Mouse (Mus musculus) neural tube, embryonic 15.5 days (tissue): ENCODE results near the gene Pafah1b3. TPM values are rescaled to one million over a fixed set of nuclear protein-coding genes. Genes with fewer than 3 reads are reported as not detected.

ENCODE experiments used
- ATAC-seq: fragments of 200-750 bp; cut with Nextera tagmentation; 2 replicates; pipeline ENCODE4 v1.8.0; 2017; ENCODE audit warnings: mild to moderate bottlenecking, moderate TSS enrichment, moderate library complexity; ENCODE audit not compliant: low FRiP score
- H3K27ac ChIP-seq: fragments of 300-500 bp; sonication (generic); replicated peaks from 2 replicates; pipeline ENCODE4 v1.5.1; 2015; ENCODE audit warnings: mild to moderate bottlenecking, inconsistent platforms
- H3K27me3 ChIP-seq: fragments of 300-500 bp; sonication (generic); replicated peaks from 2 replicates; pipeline ENCODE4 v1.6.1; 2015; ENCODE audit warnings: inconsistent platforms
- H3K36me3 ChIP-seq: fragments of 300-500 bp; sonication (generic); 2 replicates; pipeline ENCODE4 v1.6.1; 2015; ENCODE audit warnings: inconsistent platforms
- H3K4me1 ChIP-seq: fragments of 300-500 bp; sonication (generic); 2 replicates; pipeline ENCODE4 v1.6.1; 2015; ENCODE audit warnings: inconsistent platforms
- H3K4me2 ChIP-seq: fragments of 300-500 bp; sonication (generic); 2 replicates; pipeline ENCODE4 v1.6.1; 2015; ENCODE audit warnings: inconsistent platforms, mild to moderate bottlenecking, moderate library complexity
- H3K4me3 ChIP-seq: fragments of 300-500 bp; sonication (generic); replicated peaks from 2 replicates; pipeline ENCODE4 v1.5.1; 2015; ENCODE audit warnings: mild to moderate bottlenecking, inconsistent platforms
- H3K9ac ChIP-seq: fragments of 300-500 bp; sonication (generic); replicated peaks from 2 replicates; pipeline ENCODE4 v1.6.1; 2015; ENCODE audit warnings: mild to moderate bottlenecking, inconsistent platforms
- H3K9me3 ChIP-seq: fragments of 300-500 bp; sonication (generic); replicated peaks from 2 replicates; pipeline ENCODE4 v1.6.1; 2016; ENCODE audit warnings: inconsistent platforms
- WGBS: fragments of 180-500 bp; shearing (Covaris S2); methylation state at CpG from one replicate; pipeline ENCODE4 v1.1.7; 2015; ENCODE audit warnings: mixed read lengths; 5-methylcytosine and 5-hydroxymethylcytosine counted together
- polyA plus RNA-seq: library from polyadenylated mRNA; unstranded; fragments of >200 nt; fragmentation: Nextera tagmentation; extraction: Ambion mirVana; gene quantifications from 2 replicates; pipeline ENCODE4 v1.2.1, GENCODE M21; 2015

Pafah1b3 gene
- polyA plus RNA-seq, 1 experiment from 2014 or later = 569 TPM

DNA sequence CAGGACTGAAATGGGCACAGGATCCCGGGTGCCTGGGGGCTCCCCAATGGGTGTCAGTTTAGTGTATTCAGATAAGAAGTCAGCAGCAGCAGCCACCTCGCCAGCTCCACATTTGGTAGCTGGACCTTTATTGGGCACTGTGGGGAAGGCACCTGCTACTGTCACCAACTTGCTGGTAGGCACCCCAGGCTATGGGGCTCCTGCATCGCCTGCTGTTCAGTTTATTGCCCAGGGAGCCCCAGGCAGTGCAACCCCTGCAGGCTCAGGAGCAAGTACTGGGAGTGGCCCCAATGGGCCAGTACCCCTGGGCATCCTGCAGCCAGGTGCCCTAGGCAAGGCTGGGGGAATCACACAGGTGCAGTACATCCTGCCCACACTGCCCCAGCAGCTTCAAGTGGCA lies 9.1 kb downstream of the Pafah1b3 start:
- Histone ChIP-seq H3K27ac (no peak overlapping the region), H3K27me3 (no peaks in the 10 kb centered on the region), H3K9me3 (no peaks in the 10 kb centered on the region), H3K36me3 (peaks cover 92% of the 10 kb centered on the region), H3K4me1 (peaks cover 29% of the 10 kb centered on the region), H3K4me2 (no peak overlapping the region), H3K4me3 (no peak overlapping the region), H3K9ac (no peak overlapping the region)
- no peak for ATAC-seq
- 95% methylated on average over 3 of the region's 3 CpGs for WGBS

DNA sequence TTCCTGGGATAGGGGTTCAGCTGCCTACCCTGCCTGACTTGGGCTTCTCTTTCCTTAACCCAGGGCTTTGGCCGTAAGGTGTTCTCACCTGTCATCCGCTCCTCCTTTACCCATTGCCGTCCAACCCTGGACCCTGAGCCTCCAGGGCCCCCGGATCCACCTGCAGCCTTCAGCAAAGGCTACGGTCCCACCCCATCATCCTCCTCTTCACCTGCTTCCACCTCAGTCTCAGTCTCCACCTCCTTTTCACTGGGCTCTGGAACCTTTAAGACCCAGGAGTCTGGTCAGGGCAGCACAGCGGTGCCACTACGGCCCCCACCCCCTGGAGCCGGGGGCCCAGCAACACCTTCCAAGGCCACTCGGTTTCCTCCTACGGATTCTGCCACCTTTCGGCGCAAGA lies 9.8 kb downstream of the Pafah1b3 start:
- H3K4me3 ChIP-seq = no peak overlapping the region
- ATAC-seq = no peak
- H3K9ac ChIP-seq = no peak overlapping the region
- no peaks in the 10 kb centered on the region for H3K27me3 ChIP-seq
- H3K4me1 ChIP-seq = peaks cover 30% of the 10 kb centered on the region
- no peak overlapping the region for H3K27ac ChIP-seq
- no peak overlapping the region for H3K4me2 ChIP-seq
- 97% methylated on average over 12 of the region's 12 CpGs for WGBS
- peaks cover 85% of the 10 kb centered on the region for H3K36me3 ChIP-seq
- no peaks in the 10 kb centered on the region for H3K9me3 ChIP-seq

DNA sequence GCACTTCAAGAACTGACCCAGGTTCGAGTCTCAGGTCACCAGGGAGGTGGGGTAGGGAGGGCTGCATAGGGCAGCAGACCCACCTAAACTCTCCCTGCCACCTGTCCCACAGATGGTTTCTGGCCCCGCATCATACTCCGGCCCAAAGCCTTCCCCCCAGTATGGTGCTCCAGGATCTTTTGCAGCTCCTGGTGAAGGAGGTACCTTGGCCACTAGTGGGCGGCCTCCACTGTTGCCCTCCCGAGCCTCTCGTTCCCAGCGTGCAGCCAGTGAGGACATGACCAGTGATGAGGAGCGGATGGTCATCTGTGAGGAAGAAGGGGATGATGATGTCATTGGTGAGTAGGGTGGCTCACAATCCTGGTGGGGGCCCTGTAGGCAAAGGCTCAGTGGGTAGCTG lies 10.8 kb downstream of the Pafah1b3 start:
- WGBS = 83% methylated on average over 8 of the region's 8 CpGs
- H3K4me2 ChIP-seq = no peak overlapping the region
- no peak overlapping the region for H3K4me3 ChIP-seq
- peaks cover 74% of the 10 kb centered on the region for H3K36me3 ChIP-seq
- no peak for ATAC-seq
- peaks cover 32% of the 10 kb centered on the region for H3K4me1 ChIP-seq
- H3K27ac ChIP-seq = no peak overlapping the region
- no peaks in the 10 kb centered on the region for H3K9me3 ChIP-seq
- no peak overlapping the region for H3K9ac ChIP-seq
- H3K27me3 ChIP-seq = no peaks in the 10 kb centered on the region

DNA sequence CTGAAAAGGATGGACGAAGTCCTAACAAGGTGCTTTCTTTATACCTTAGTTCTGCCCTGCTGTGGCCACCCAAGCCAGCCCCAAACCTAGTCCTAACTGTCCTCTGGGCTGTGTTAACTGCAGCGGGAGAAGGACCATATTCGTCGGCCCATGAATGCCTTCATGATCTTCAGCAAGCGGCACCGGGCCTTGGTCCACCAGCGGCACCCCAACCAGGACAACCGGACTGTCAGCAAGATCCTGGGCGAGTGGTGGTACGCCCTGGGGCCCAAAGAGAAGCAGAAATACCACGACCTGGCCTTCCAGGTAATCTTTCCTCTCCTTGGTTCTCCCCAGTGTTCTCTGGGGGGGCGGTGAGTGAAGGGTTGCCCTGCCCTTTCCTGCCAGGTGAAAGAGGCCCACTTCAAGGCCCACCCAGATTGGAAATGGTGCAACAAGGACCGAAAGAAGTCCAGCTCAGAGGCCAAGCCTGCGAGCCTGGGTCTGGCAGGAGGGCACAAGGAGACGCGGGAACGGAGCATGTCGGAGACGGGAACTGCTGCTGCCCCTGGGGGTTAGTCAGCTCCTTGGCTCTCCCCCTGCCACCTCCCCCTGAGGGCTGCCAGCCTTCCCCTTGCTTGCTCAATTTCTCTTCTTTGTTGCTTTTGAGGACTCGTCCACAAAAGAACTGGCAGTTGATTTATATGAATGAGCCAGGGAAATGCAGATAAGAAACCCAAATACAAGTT lies 12.1 kb downstream of the Pafah1b3 start:
- 81% methylated on average over 20 of the region's 20 CpGs for WGBS
- H3K4me2 ChIP-seq = no peak overlapping the region

DNA sequence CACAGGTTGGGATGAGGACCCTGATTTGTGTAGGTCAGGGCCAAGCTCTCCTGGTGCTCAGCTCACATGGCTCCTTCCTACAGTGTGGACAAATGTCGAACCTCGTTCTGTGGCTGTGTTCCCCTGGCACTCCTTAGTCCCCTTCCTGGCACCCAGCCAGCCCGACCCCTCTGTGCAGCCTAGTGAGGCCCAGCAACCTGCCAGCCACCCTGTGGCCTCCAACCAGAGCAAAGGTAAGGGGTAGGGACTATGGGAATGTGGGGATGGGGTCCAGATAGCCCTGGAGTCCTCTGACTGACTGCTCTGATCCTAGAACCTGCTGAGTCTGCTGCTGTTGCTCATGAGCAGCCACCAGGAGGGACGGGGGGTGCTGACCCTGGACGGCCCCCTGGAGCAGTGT lies 13.0 kb downstream of the Pafah1b3 start:
- Histone ChIP-seq H3K27me3 (no peaks in the 10 kb centered on the region), H3K27ac (peak overlapping the region; percentile 100; the same call in 1 of the 2 replicates), H3K9ac (0 out of 2 replicates have a peak overlapping the region, but pooled peaks have one; percentile 70), H3K4me2 (peak overlapping the region; percentile 78), H3K36me3 (peaks cover 52% of the 10 kb centered on the region), H3K4me1 (peaks cover 46% of the 10 kb centered on the region), H3K4me3 (peak overlapping the region; percentile 67; the same call in 1 of the 2 replicates), H3K9me3 (no peaks in the 10 kb centered on the region)
- no peak for ATAC-seq
- 57% methylated on average over 5 of the region's 5 CpGs for WGBS

More for the DNA sequence above, 12.1 kb downstream of the Pafah1b3 start:
- Histone ChIP-seq H3K9me3 (no peaks in the 10 kb centered on the region), H3K36me3 (peaks cover 61% of the 10 kb centered on the region), H3K4me3 (no peak overlapping the region), H3K27ac (no peak overlapping the region), H3K27me3 (no peaks in the 10 kb centered on the region), H3K4me1 (peaks cover 39% of the 10 kb centered on the region), H3K9ac (0 out of 2 replicates have a peak overlapping the region, but pooled peaks have one; percentile 7)
- no peak for ATAC-seq

DNA sequence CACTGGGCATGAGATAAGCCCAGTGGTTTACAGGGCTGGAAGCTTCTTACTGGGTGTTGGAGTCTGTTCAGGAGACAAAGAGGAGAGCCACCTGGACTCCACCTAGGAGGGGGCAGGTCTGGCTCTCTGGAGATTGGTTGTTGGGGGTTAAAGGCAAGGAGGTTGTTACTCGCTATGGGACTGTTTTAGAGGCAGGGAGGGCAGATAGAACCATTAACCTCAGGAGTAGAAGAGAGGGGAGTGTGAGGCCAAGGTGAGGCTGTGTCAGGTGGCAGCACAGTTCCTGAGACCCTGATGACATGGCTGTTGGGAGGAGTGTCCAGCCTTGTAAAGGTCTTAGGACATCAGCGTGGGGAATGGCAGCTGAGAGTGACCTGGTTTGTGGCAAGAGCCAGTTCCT lies 13.6 kb downstream of the Pafah1b3 start:
- peaks cover 46% of the 10 kb centered on the region for H3K36me3 ChIP-seq
- WGBS = 65% methylated on average over 2 of the region's 2 CpGs
- peak overlapping the region; percentile 78 for H3K4me2 ChIP-seq
- peak overlapping the region; percentile 70 for H3K9ac ChIP-seq
- no peaks in the 10 kb centered on the region for H3K9me3 ChIP-seq
- peak overlapping the region; percentile 100 for H3K27ac ChIP-seq
- ATAC-seq = no peak
- no peaks in the 10 kb centered on the region for H3K27me3 ChIP-seq
- H3K4me1 ChIP-seq = peaks cover 50% of the 10 kb centered on the region
- peak overlapping the region; percentile 67 for H3K4me3 ChIP-seq

DNA sequence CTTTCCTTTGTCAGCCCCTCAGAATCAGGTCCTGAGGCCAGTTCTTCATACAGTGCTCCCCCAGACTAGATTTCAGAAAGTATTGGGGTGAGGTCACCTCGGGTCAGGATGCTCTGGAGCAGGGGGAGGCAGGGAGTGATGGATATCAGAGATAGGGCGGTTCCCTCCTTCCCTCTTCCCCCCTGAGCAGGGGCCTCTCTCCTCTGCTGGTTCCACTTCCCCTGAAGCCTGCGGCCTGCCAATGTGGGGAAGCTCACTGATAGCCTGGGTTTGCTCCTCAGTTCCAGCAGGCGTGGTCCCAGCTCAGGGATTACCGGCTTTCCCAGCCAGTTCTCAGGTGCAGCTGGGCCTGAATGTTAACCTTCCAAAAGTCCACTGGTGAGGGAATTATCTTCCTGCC lies 14.1 kb downstream of the Pafah1b3 start:
- H3K36me3 ChIP-seq = peaks cover 41% of the 10 kb centered on the region
- H3K27me3 ChIP-seq = no peaks in the 10 kb centered on the region
- no peak for ATAC-seq
- H3K9me3 ChIP-seq = no peaks in the 10 kb centered on the region
- 25% methylated on average over 5 of the region's 5 CpGs for WGBS
- peak overlapping the region; percentile 100 for H3K27ac ChIP-seq
- H3K4me1 ChIP-seq = peaks cover 50% of the 10 kb centered on the region
- H3K4me2 ChIP-seq = peak overlapping the region; percentile 78
- H3K4me3 ChIP-seq = peak overlapping the region; percentile 67
- H3K9ac ChIP-seq = peak overlapping the region; percentile 70

DNA sequence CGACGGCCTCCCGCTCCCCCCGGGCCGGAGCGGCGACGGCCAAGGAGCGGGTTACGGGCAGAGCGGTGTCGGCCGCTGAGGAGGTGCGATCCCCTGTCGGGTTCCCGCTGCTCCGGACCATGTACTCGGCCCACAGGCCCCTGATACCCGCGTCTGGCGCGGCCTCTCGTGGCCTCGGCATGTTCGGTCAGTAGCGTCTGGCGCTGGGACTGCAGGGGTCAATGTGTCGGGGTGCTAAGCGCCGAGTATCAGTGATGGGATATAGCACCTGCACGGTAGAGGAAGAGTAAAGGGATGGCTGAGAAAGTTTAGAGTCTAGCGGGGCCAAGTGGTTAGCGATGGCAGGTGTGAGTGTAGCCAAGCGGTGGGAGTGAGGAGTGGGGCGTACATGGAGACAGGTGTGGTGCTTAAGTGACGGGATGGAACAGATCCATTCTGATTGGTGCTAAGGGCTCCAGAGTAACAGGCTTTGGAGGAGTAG lies 15.0 kb downstream of the Pafah1b3 start:
- Histone ChIP-seq H3K9ac (peak overlapping the region; percentile 70), H3K36me3 (peaks cover 32% of the 10 kb centered on the region), H3K27ac (peak overlapping the region; percentile 100), H3K4me3 (peak overlapping the region; percentile 67), H3K4me2 (peak overlapping the region; percentile 78), H3K27me3 (no peaks in the 10 kb centered on the region), H3K9me3 (no peaks in the 10 kb centered on the region), H3K4me1 (peaks cover 54% of the 10 kb centered on the region)
- under 1% methylated on average over 33 of the region's 36 CpGs for WGBS
- 0 out of 2 replicates have a peak, but pooled peaks have one; percentile 2 for ATAC-seq

DNA sequence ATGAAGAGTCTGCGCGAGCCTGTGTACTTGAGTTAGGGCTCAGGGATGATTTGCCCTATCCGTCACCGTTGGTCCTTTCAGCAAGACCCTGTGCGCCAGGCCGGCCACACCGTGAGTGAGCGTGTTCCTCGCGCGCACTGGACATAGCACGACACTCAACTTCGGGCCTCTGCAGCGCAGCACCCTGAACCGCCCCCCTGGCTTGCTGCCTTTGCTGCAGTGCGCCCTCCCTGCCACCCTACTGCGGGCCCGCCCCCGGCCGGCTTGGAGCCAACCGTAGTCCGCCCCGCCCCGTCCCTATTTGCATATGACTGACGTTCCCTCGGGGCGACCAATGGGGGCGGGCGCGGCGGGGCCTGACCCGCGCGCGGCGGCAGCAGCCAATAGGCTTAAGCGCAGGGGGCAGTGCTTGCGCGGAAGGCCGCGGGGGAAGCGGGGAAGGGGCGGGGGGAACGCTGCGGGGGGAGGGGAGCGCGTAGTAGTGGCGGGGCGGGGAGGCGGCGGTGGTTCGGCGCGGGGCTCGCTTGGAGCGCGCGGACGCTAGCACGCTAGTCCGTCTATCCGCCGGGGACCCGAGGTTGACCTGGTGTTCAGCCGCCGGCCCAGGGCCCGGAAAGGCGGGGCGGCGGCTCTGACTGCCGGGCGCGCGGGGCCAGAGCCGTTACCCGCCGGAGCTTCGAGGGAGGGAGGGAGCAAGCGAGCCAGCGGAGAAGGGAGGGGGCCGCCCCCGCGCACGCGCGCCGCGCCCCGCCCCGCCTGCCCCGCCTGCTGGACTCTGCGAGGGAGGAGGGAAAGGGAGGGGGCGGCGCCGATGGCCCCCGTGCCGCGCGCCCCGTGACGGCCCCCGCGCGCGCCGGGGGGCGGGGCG lies 15.8 kb downstream of the Pafah1b3 start:
- H3K4me2 ChIP-seq = peak overlapping the region; percentile 78
- H3K4me3 ChIP-seq = peak overlapping the region; percentile 67
- H3K27ac ChIP-seq = peak overlapping the region; percentile 100
- WGBS = 2% methylated on average over 58 of the region's 108 CpGs
- H3K36me3 ChIP-seq = peaks cover 24% of the 10 kb centered on the region
- H3K9me3 ChIP-seq = no peaks in the 10 kb centered on the region
- peak; percentile 77 for ATAC-seq
- H3K4me1 ChIP-seq = peaks cover 62% of the 10 kb centered on the region
- peak overlapping the region; percentile 70 for H3K9ac ChIP-seq
- no peaks in the 10 kb centered on the region for H3K27me3 ChIP-seq

DNA sequence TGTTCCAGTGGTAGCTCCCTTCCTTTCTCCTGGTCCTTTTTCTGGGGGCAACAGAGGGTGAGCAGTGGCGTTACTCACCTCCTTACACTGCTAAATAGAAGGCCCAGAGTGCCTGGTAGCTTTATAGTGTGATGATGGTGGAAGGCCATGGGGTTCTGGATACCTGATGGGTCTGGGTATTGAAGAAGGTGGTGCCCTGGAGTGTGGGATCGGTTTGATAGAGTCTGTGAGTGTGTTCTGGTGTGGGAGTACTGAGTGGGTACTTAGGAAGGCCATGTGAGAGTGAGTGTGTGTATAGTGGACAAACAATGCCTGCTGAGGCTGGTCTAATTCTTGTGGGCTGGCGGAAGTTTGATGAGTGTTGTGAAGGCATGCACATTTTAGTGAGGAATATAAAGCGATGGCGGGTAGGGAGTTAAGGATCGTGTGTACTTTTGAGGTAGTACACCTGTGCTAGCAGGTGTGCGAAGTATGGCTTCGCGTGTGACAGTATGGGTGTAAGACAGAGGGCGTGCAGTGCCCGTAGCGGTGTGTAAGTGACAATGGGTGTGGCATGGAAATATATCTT lies 16.5 kb downstream of the Pafah1b3 start:
- H3K27ac ChIP-seq = peak overlapping the region; percentile 100
- peak overlapping the region; percentile 47 for H3K9ac ChIP-seq
- peak; percentile 2 for ATAC-seq
- peak overlapping the region; percentile 67 for H3K4me3 ChIP-seq
- no peaks in the 10 kb centered on the region for H3K9me3 ChIP-seq
- WGBS = 21% methylated on average over 12 of the region's 12 CpGs
- peaks cover 67% of the 10 kb centered on the region for H3K4me1 ChIP-seq
- no peaks in the 10 kb centered on the region for H3K27me3 ChIP-seq
- peaks cover 17% of the 10 kb centered on the region for H3K36me3 ChIP-seq
- H3K4me2 ChIP-seq = peak overlapping the region; percentile 78
